9 mouse cellular contexts compared by ENCODE assay signal in genomic region chr12:4007181-4007580, GRCm38 (mm10). TPM values are rescaled to one million over a fixed set of nuclear protein-coding genes. Genes with fewer than 3 reads are reported as not detected.
DNase-seq lines count a peak whose midpoint lies in the region; ATAC-seq and TF ChIP-seq lines count a peak whose summit lies in the region.
"Had no signal": no experiment of that assay in that cellular context is flagged by ENCODE, and none has a peak within 500 bp of the region (broad histone marks: within the 10 kb centered on the region; RNA-seq: fewer than 3 reads in every experiment).

No protein-coding gene starts in this region.

- H3K27me3 ChIP-seq in neural tube, embryonic 13.5 days: no peaks in the 10 kb centered on the region
- no peaks in the 10 kb centered on the region for H3K27me3 ChIP-seq in cerebellum, adult 2 months (ENCODE audit: control insufficient read depth, insufficient read depth, low read length)
- H3K27me3 ChIP-seq: liver, embryonic 13.5 days had no signal

- TF ChIP-seq CTCF in cerebellum, adult 2 months (IDR thresholded peaks at IDR 0.05; ENCODE audit: borderline replicate concordance, insufficient read depth, low read depth, low read length): no peak
- TF ChIP-seq CTCF in lung, adult 2 months (IDR thresholded peaks at IDR 0.05; ENCODE audit: insufficient read depth, low read length): no peak

- H3K4me2 ChIP-seq in neural tube, embryonic 13.5 days: no peak overlapping the region
- H3K4me2 ChIP-seq: liver, embryonic 13.5 days had no signal

- no peaks in the 10 kb centered on the region for H3K9me3 ChIP-seq in neural tube, embryonic 13.5 days
- H3K9me3 ChIP-seq: liver, embryonic 13.5 days had no signal

- peaks cover 37% of the 10 kb centered on the region for H3K4me1 ChIP-seq in neural tube, embryonic 13.5 days (replicated peaks)
- H3K4me1 ChIP-seq in cerebellum, adult 2 months (ENCODE audit: control insufficient read depth, insufficient read depth, low read length): peaks cover 47% of the 10 kb centered on the region
- peaks cover 10% of the 10 kb centered on the region for H3K4me1 ChIP-seq in lung, adult 2 months (ENCODE audit: control insufficient read depth, insufficient read depth, low read length)
- H3K4me1 ChIP-seq: liver, embryonic 13.5 days had no signal

- peaks cover 2% of the 10 kb centered on the region; the same call in 1 of the 2 replicates for H3K36me3 ChIP-seq in neural tube, embryonic 13.5 days
- H3K36me3 ChIP-seq: liver, embryonic 13.5 days had no signal

- H3K9ac ChIP-seq in neural tube, embryonic 13.5 days: 0 out of 2 replicates have a peak overlapping the region, but pooled peaks have one; percentile 2
- H3K9ac ChIP-seq: liver, embryonic 13.5 days had no signal

- H3K27ac ChIP-seq in neural tube, embryonic 13.5 days (replicated peaks): peak overlapping the region; percentile 77
- peak overlapping the region; percentile 99 for H3K27ac ChIP-seq in cerebellum, adult 2 months (ENCODE audit: insufficient read depth, low read length)
- H3K27ac ChIP-seq: liver, embryonic 13.5 days had no signal

- no peak for ATAC-seq in neural tube, embryonic 13.5 days (ENCODE audit: low read depth)
- no peak for ATAC-seq in monocyte, adult 5-6 weeks (replicated peaks; ENCODE audit: insufficient number of reproducible peaks, low FRiP score, low TSS enrichment, poor library complexity, severe bottlenecking)

- no peak for DNase-seq in neural tube, embryonic 10.5 days (ENCODE audit: extremely low spot score, low spot score)
- peak; percentile 76 to 88 for DNase-seq in cerebellum, adult 2 months
- DNase-seq in gastrocnemius, postnatal 4 days (ENCODE audit: low spot score in 2 of 2): peak; percentile 36 to 45
- peak; percentile 34 for DNase-seq in lung, adult 2 months
- DNase-seq in T-cell, adult 2 months (ENCODE audit: low spot score): no peak
- no peak for DNase-seq in spleen, postnatal 4 days (ENCODE audit: low spot score in 2 of 2)
- DNase-seq: liver, embryonic 13.5 days had no signal

- no peak overlapping the region for H3K4me3 ChIP-seq in neural tube, embryonic 13.5 days
- no peak overlapping the region for H3K4me3 ChIP-seq in cerebellum, adult 2 months (replicated peaks; ENCODE audit: insufficient read depth, low read depth, low read length)
- H3K4me3 ChIP-seq in lung, adult 2 months (replicated peaks; ENCODE audit: extremely low read depth, low read depth, low read length): no peak overlapping the region
- H3K4me3 ChIP-seq: liver, embryonic 13.5 days had no signal

- peak; percentile 25; the same call in 1 of the 2 replicates for TF ChIP-seq POLR2A in cerebellum, adult 2 months (IDR thresholded peaks at IDR 0.05; ENCODE audit: borderline replicate concordance, insufficient read depth, low read length)
- no peak for TF ChIP-seq POLR2A in lung, adult 2 months (IDR thresholded peaks at IDR 0.05; ENCODE audit: borderline replicate concordance, extremely low read depth, low read depth, low read length)

- 52% methylated on average over 4 of the region's 4 CpGs for WGBS in neural tube, embryonic 13.5 days
- WGBS in cerebellum, adult 2 months: 8% methylated on average over 4 of the region's 4 CpGs
- WGBS in lung, adult 2 months: 29% methylated on average over 4 of the region's 4 CpGs

RNA-seq across cellular contexts. Expression of gene Efr3b, which starts 31.5 kb away (rescaled TPM):
- polyA plus RNA-seq in neural tube, embryonic 13.5 days (2015; fragmentation: Nextera tagmentation; extraction: Ambion mirVana): 32.8 and 34.6 TPM in 2 replicates
- polyA plus RNA-seq in cerebellum, adult 2 months (2012; rRNA removed): 83.0 and 83.8 TPM in 2 replicates
- total RNA-seq in gastrocnemius, postnatal 4 days (2021): 10 to 100 TPM; 12.2 to 13.0 TPM
- polyA plus RNA-seq in lung, adult 2 months (2012; rRNA removed): 6.8 TPM in 2 replicates
- total RNA-seq in monocyte, adult 5-6 weeks (2017): not detected in 3 replicates

RNA-seq across cellular contexts. Expression of gene Pomc, which starts 52.4 kb away (rescaled TPM):
- polyA plus RNA-seq in neural tube, embryonic 13.5 days (2015; fragmentation: Nextera tagmentation; extraction: Ambion mirVana): 3.7 and 4.7 TPM in 2 replicates
- polyA plus RNA-seq in cerebellum, adult 2 months (2012; rRNA removed): 3.0 and 4.1 TPM in 2 replicates
- total RNA-seq in gastrocnemius, postnatal 4 days (2021): under 1 TPM; 0.65 to 0.76 TPM
- 0.44 and 0.73 TPM in 2 replicates for polyA plus RNA-seq in lung, adult 2 months (2012; rRNA removed)
- not detected in 3 replicates for total RNA-seq in monocyte, adult 5-6 weeks (2017)

Comparison
In these comparisons a context has a peak if more than half of its experiments do, and no peak if none do; other contexts are left out.
1. DNase-seq: peak in cerebellum, adult 2 months (2 of 2), gastrocnemius, postnatal 4 days (2 of 2) and lung, adult 2 months (single experiment); none in neural tube, embryonic 10.5 days (single experiment), T-cell, adult 2 months (single experiment) and spleen, postnatal 4 days (0 of 2).